Mouse (Mus musculus): ENCODE measurements around the gene Stac.

Gene Stac

GRCm38 (mm10) chr9:111514586-111515473 lies 175.3 kb downstream of the Stac start:
- no peak for DNase-seq (ENCODE audit: low spot score)
